Mouse (Mus musculus): ENCODE data around the gene Susd6.

Gene Susd6

DNA sequence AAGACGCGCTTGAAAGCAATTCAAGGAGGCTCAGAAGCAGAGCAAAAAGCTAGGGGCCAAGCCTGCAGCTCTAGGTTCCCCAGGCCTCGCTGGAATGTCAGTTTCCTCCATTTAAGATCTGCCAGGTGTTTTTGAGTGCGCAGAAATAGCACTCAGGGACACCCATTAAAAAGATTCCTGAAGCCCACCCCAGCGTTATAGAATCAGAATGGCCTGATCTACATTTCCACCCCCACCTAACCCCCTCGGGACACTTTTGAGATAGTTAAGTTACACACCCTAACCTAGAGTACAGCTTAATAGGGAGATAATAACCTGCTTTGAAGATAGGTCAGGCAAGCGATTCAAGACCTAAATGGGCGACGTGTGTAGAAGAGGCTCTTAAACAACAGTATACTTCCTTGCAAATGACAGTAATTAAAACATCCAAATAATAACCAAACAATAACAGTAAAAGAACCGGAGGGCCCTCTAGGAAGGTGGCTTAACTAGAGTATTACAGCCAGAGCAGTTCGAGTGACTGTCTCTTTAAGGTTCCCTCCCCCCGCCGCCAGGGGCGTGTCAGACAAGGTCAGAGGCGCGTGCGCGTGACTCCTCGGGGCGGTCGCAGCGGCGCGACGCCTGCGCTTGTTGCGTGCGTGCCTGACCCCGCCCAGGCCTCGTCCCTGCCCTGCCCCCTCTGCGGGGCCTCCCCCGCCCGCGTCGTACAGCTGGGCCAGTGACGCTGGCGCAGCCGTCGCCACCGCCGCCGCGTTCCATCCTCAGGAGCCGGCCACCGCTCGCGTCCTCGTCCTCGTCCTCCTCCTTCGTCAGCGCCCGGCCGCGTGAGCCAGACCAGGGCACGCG lies at the start of gene Susd6:
Gene Susd6, plus strand, starts transcription at position 662 of the 846 bp plus-strand sequence.
- peak; percentile 100 for DNase-seq

DNA sequence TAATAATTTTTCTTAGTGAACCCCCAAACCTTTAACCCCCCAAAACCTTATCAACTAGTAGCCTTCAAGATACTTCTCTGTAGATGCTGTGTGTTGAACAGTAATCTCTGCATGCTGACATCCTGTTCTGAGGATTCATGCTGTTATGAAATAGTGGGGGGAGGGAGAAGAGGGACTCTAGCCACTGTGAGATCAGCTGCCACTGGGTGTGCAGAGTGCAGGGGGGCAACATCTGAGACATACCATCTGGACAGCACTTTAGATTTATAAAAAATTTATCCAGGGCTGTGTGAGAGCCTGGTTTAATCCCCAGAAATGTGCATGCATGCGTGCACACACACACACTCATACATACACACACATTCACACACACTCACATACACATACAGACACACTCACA lies 45.7 kb upstream of the Susd6 start:
- no peak for DNase-seq

DNA sequence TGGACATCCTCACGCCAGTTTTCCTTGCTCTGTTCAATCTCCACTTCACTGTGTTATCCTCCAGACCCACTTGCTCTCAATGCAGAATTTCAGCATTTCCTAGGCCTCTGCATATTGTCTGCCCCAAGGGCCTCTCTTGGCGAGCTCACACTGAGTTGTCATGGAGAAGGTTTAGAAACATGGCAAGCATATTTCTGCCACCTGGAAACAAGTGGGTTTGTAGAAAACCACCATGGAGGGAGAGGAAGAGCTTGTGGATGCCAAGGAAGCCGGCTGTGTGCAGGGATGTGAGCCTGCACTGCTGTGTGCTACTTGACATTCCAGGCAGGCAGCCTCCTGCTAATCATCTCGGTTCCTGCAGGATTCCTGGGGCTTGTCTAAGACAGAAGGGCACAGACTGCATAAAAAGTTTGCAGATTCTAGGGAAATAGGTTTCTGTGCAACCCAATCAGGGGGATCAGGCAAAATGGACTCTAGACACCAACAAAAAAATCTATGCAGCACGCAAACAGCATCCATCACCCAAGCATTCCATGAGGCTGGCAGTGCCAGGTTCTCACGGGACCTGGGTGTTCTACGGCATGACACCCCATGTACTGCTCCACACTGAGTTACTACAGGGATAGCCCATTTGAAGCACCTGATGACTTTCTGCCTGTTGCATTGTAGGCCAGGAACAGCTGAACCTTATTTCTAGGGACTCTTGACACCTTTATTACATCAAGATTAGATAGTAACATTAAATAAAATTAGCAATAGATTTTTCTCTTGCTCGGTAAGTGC lies 44.1 kb upstream of the Susd6 start:
- DNase-seq: no peak

DNA sequence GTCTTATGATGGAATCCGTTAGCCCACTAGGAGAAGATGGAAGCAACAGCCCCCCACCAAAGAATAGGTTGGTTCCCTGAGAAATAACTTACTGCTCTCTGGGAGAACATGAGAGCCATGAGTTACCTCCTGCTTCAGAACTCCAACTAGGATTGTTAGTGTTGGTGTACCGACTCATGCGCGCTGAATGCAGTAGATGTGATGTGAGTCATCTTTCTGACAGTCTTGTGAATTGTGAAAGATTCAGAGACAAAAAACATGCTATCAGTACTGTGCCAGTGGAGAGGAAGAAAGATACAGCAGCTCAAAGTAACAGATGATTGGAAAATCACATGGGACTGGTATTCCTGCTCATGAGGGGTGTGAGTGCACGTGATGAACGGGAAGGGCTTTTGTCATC lies 38.8 kb upstream of the Susd6 start:
- no peak for DNase-seq

DNA sequence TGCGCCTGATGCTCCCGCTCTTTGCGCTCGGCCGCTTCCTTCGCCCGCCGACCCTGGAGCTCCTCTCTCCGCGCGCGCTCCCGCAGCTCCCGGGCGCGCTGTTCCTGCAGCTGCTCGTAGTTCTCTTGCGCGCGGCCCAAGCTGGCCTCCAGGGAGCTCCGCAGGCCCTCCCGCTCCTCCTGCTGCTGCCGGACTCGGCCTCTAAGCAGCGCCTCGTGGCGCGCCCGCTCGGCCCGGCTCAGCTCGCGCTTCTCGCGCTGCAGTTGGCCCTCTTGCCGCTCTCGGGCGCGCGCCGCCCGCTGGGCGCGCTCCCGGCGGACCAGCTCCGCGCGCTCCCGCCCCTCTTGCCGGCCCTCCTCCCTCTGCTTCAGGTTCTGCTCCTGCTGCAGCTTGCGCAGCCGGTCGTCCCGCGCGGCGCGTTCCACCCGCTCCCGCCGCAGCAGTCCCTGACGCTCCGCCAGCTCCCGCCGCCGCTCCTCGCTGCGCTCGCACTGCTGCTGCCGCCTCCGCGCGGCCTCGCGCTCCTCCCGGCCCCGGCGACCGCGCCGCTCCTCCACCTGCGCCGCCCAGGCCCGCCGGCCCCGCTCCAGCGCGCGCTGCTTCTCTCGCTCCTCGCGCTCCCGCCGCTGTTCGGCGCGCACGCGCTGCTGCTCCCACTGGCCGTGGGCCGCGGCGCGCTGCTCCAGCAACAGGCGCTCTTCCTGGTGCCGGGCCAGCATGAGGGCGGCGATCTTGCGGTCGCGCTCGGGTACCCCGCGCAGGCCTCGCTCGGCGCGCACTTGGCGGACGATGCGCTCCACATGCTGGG lies 32.4 kb upstream of the Susd6 start:
- DNase-seq: peak; percentile 49

DNA sequence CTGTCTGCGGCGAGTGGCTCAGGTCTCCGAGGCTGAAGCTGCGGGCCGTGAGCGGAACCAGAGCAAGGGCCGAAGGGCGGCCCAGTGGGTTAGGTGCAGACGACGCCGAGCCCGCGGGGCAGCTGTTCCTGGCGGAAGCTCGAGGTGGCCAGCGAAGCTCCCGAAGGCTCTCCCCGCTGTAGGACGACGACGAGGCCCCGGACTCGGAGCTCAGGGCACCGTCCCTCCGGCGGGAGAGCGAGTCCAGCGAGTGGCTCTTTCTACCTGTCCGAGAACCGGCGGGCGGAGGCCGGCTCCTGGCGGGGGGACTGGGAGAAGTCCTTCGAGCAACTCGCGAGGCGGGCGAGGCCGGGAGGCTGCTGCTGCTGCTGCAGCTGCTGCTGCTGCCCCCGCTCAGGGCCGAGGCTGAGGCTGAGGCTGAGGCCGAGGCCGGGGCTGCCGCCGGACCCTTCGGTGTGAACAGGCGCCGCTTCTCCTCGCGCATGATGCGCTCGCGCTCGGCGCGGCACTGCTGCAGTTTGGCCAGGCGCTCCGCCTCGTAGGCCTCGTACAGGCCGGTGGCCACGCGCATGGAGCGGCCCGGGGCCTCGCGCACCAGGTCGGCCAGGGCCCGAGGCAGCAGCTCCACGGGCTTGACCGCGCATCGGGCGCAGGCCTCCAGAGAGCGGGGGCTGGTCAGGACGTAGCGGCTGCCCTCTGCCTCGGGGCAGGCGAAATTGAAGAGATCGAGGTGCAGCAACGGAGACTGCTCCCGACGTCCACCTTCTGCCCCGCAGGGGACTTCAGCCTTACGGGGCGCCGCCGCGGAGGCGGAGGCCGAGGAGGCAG lies 31.5 kb upstream of the Susd6 start:
- peak; percentile 23 for DNase-seq

DNA sequence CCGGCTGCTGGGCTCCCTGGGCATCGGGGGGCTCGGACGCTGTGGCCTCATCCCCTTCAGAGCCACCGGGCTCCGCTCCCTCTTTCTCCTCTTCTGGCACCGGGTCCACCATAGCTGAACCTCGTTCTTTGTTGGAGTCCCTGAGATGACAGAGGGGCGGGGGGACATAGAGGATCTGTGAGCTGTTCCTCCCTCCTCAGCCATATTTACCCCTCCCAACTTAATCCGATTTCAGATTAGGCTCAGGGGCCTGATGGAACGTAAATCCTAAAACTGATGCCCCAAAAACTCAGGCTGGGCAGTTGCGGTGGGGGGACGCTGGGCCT lies 31.0 kb upstream of the Susd6 start:
- DNase-seq: no peak

DNA sequence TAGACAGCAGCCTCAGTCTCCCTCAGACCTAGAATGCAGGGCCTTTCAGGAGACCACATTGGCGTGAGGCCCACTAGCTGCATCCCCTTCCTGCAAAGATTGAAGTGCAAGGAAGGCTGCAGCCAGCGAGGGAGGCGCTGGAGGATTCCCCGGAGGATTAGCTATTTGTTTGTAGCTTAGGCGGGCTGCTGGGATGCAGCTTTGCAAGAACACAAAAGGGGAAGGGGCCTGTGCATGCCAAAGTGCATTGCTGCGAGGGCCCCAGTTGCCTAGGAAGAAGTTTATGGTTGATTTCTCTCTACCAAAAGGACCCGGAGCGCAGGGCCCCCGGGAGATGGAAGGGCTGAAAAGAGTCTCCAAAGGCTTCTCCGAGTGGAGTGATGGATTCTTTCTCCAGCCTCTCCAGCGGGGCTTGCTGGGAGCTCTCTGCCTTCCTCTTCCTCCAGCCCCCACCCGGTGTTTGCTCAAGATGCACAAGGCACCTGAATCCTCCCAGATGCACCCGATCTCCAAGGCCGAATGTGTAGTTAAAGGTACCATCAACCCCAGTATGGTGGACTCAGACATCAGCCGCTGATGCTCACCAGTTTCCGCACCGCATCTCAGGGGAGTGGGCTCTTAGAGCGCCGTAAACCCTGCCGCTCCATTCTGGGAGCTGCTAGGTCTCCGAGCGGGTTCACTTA lies 30.5 kb upstream of the Susd6 start:
- no peak for DNase-seq

DNA sequence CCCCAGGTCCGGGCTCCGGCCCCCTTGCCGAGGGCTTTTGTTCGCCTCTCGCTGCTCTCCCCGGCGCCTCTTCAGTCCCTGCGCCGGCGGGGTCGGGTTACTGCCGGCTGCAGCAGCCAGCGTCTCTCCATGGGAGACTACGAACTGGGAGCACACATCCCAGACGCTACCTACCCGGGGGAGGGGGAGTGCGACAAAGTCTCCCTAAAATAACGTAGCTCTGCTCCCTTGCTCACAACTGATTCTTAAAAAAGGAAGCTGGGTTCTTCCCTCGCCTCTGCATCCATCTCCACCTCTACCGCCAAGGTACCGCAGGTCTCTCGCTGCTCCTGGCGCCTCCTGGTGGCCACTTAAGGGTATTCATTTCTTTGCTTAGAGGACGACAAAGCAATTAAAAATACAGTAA lies 29.9 kb upstream of the Susd6 start, which contains the start of gene Ccdc177:
Gene Ccdc177, minus strand, starts transcription at position 292 of the 406 bp plus-strand sequence.
- peak; percentile 77 for DNase-seq

DNA sequence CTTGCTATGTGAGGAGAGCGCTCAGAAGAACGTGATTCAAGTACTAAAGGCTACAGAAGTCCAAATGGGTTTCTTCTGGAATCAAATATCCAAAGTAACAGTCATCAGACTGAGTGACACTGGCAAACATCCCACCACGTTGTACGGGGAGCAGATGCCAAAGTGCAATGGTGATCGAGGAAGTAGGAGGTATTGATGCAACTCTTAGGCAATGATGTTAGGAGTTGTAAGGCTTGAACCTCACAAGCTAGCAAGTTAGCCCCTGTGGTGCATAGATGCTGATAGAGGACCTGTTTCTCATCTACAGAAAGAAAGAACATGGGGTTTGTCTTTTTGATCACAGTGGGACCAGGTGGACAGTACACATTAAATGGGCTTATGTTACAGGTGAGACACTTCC lies 27.3 kb upstream of the Susd6 start:
- no peak for DNase-seq

DNA sequence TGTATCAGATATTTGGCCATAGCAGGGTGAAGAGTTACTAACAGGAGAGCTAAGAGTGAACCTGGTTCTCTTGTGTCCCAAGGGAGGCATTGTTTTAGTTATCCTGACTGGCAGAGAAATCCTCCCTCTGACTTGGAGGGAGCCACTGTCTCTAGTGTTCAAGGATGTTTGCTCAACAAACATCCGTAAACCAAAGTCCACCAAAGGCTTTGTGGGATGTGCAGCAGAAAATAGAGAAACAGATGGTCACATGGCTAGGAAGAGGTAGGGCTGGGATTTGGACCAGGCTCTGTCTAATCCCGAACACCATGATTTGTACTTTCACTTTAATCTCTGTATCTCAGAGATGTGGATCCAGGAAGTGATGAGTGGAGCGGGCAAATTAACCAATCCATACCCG lies 26.2 kb upstream of the Susd6 start:
- DNase-seq: no peak

DNA sequence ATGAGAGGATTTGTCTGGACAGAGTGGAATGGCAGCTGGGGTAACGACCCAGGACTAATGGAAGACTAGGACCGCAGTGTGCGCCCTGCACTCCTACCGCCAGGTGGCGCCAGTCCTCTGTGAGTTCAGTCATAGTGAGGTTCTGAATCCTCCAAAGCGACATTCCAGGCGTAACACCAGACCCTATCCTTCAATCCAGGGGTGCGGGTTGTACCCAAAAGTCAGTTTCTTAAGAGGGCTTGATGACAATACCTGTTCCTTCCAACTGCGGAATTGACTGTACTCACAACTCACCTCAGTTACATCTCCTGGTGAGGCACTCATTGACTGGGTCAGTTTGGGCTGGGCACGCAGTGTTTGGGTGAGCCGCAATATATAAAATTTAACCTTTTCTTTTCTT lies 20.6 kb upstream of the Susd6 start:
- DNase-seq: peak; percentile 89

DNA sequence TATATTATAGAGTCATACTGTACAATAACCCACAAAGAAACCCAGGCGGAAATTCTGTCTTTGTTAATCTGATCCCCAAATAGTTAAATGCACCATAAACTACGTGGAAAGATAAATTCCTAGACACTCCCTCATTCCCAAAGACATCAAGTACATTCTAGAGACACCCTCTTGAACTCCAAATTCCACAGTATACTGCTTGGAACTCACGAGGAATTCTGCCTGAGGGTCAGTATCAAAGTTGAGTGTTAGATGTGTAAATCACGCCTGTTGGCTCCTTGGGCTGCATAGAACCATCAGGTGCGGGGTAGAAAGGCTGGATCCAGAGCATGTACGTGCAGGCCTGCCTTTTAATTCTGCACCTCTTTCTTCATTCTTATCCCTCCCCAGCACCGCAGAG lies 15.5 kb upstream of the Susd6 start:
- no peak for DNase-seq

DNA sequence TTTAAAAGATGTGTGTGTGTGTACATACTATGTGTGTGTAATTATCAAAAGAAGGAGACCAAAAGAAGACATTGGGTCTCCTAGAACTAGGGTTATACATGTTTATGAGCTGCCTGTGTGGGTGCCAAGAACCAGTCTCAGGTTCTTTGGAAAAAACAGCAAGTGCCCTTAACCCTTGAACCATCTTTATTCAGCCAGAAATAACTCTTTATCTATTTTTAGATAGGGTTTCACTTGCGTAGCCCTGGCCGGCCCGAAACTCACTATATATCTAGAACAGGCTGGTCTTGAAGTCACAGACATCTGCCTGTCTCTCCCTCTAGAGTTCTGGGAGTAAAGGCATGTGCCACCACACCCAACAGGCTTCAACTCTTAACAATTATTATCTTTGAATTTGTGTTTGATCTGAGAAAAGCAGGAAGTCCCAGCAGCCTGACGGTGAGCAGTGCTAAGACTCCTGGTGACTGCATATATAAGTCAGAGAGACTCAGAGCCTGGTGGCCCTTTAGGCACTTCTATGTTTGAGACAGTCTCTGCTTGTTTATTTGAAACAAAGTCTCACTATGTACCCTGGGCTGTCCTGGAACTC lies 14.2 kb upstream of the Susd6 start:
- peak; percentile 57 for DNase-seq

DNA sequence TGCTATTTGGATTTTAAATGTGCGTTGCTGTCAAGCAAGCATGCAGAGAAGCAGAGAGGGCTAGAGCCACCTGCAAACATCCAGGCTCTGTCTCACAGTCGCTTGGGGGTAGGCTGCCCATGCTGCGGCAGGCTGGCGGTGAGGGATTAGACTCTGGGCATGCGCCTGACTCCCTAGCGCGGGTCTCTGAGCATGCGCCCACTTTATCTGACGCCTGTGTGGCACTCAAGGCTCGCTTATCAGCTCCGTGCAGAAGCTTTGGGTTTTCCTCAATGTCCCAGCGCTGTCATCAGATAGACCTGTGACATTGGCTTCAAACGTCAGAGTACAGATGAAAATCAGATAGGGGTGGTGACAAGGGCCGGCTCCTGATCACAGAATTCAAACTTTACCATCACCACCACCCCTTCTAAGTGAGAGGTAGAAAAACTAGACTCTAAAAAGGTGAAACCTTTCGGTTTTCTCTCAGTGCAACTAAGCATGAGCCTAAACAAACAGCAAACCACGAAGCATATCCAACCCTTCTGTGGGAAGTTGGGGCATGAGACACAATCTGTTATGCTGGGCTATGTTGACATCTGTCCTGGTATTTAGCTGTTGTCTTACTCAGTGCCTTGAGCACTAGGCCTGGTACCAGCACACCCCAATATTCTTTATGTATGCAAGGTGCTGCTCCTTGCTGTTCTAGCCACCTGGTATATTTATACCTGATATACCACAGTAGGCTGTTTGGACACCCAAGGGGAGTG lies 11.9 kb upstream of the Susd6 start:
- peak; percentile 97 for DNase-seq

DNA sequence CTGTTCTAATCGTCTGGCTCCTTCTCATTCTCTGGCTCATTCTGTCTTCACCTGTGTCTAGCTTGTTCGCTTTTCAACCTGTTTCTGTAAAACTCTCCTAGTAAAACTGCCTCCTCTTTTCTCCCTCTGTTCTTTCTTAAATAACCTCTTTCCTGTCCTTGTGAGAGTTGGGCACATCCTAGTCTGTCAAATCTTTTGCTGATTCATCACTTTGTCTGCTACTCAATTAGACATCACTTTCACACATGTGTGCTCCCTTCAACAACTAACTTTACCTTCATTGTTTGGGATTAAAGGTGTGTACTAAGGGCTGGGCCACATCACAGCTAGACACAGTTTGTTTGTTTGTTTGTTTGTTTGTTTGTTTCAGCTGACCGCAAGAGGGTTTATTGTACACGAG lies 10.6 kb upstream of the Susd6 start:
- DNase-seq: no peak

DNA sequence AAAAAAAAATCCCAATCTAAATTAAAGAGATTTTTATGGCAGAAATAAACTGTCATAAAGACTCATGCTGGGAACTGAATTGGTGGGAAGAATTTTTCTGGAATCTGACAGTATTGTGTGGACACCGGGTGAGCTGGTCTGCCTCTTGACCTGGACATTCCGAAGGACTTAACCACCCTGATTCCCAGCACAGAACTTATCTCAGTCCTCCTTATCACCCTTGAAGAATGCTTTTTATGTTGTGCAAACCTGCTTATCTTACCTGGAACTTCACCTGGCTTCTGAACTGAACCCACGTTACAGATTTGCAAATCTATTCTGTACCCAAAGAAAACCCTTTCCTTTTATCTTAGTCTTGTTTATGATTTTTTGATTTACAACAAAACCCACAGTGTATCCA lies 8.1 kb upstream of the Susd6 start:
- no peak for DNase-seq

DNA sequence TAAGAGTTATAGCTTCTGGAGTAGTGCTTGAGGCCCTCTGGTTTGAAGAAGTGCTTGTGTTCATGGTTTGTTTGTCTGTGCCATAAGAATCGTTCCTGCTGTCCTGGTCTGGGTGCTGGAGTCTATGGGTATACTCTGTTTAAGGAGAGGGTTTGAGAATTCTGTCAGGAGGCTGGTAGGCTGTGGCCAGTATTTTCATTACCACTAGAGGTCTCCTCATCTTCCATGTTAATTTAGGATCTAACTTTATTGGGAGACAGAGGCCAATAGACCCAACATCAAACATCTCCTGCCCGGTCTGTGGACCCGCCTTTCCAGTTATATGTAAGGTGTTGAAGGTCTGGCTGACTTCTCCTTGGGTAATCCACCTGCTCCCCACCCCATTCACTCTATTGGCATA lies 7.4 kb upstream of the Susd6 start:
- DNase-seq: no peak

DNA sequence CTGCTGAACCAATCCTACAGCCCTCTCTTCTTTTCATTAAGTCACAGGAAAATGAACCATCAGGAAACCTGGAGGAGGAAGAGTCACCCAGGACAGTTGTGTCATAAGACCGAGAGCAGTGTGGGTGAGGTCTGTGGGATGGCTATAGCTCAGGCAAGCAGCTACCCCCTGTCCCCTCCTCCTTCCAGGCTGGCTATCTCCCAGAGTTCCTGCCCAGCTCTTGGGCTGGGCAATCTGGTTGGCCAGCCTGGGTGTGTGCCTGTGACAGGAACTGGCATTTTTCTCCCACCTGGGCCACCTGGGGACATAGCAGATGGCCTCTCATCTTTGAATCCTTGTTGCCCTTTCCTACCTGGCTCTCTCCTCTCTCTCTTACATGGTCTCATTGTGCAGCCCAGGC lies 6.4 kb upstream of the Susd6 start:
- peak; percentile 30 for DNase-seq

DNA sequence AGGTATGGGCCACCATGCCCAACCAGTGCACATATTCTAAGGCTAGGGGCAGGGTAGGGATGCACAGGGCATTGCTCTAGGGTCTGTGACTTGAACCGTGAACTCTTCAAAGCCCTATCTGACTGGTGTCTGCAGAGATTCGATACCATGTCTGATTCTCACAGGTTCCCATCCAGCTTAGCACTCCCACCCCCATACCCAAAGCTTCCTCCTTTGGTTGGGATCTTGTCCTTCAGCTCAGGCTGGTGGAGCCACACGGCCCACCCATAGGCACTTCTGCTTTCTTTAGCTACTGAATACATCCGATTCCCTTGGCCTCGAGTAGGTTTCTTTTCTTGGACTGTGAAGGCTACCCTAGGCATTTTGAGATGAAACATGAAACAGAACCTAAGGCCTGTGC lies 5.3 kb upstream of the Susd6 start:
- no peak for DNase-seq

DNA sequence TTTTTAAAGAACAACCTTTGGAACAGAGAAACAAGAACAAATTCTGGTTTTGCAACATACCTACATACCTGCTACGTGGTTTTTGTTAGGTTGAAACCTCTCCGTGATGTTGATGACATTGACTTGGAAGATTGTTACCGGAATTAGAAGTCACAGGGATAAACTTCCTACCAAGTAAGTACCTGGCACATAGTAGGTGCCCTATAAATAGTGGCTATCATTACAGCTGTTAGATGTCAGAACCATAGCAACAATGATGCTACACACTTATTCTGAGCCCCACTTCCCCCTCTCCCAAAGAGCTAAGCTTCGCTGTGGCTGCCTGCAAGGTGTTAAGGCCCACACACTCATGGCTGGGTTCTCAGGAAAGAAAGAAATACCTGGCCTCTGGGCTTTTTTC lies 4.7 kb upstream of the Susd6 start:
- no peak for DNase-seq

Data from liver (tissue).